Mouse (Mus musculus): ENCODE data around the gene Ranbp3.

- TF ChIP-seq CTCF (IDR thresholded peaks at IDR 0.05; ENCODE audit: control insufficient read depth, insufficient read depth, insufficient replicate concordance, low read depth, low read length) (no peak), POLR2A (IDR thresholded peaks at IDR 0.05; ENCODE audit: control insufficient read depth, low read depth, low read length) (peak; percentile 70; the same call in 1 of the 2 replicates)
These were observed 46.2 kb upstream of the Ranbp3 start, which contains the start of gene Lonp1 for GRCm38 (mm10) chr17:56626754-56627470.
